Comparison of ENCODE assay signal across 19 mouse cellular contexts in genomic region chr2:128032111-128032510, GRCm38 (mm10).
DNase-seq lines count a peak whose midpoint lies in the region; ATAC-seq and TF ChIP-seq lines count a peak whose summit lies in the region.
"Had no signal": no experiment of that assay in that cellular context is flagged by ENCODE, and none has a peak within 500 bp of the region (broad histone marks: within the 10 kb centered on the region; RNA-seq: fewer than 3 reads in every experiment).

No protein-coding gene starts in this region.

- no peak for TF ChIP-seq CTCF in liver, adult 2 months (IDR thresholded peaks at IDR 0.05; ENCODE audit: low read depth, low read length)
- no peak for TF ChIP-seq CTCF in brain, embryonic 14.5 days (IDR thresholded peaks at IDR 0.05; ENCODE audit: borderline replicate concordance, extremely low read depth, insufficient read depth, insufficient read length)

- H3K9ac ChIP-seq in liver, adult 2 months (ENCODE audit: low read depth, low read length): no peak overlapping the region
- H3K9ac ChIP-seq in liver, embryonic 12.5 days: no peak overlapping the region
- no peak overlapping the region for H3K9ac ChIP-seq in kidney, embryonic 15.5 days
- H3K9ac ChIP-seq: limb, embryonic 13.5 days; midbrain, embryonic 12.5 days; stomach, embryonic 15.5 days had no signal

- H3K9me3 ChIP-seq in liver, embryonic 12.5 days (replicated peaks): no peaks in the 10 kb centered on the region
- no peaks in the 10 kb centered on the region for H3K9me3 ChIP-seq in kidney, embryonic 15.5 days (replicated peaks)
- H3K9me3 ChIP-seq: limb, embryonic 13.5 days; midbrain, embryonic 12.5 days; stomach, embryonic 15.5 days had no signal

- no peak overlapping the region for H3K4me3 ChIP-seq in liver, adult 2 months (ENCODE audit: insufficient read depth, low read depth, low read length)
- H3K4me3 ChIP-seq in liver, embryonic 12.5 days: no peak overlapping the region
- no peak overlapping the region for H3K4me3 ChIP-seq in kidney, embryonic 15.5 days (replicated peaks)
- H3K4me3 ChIP-seq: erythroblast, embryonic 14.5 days; heart, adult 2 months; limb, embryonic 13.5 days; midbrain, embryonic 12.5 days; stomach, embryonic 15.5 days had no signal

- no peaks in the 10 kb centered on the region for H3K27me3 ChIP-seq in liver, adult 2 months (ENCODE audit: control insufficient read depth, insufficient read depth, low read length)
- no peaks in the 10 kb centered on the region for H3K27me3 ChIP-seq in liver, embryonic 12.5 days (replicated peaks)
- H3K27me3 ChIP-seq in kidney, embryonic 15.5 days: no peaks in the 10 kb centered on the region
- H3K27me3 ChIP-seq: limb, embryonic 13.5 days; midbrain, embryonic 12.5 days; stomach, embryonic 15.5 days had no signal

- H3K4me1 ChIP-seq in liver, adult 2 months (ENCODE audit: control insufficient read depth, insufficient read depth, low read length): no peaks in the 10 kb centered on the region
- no peaks in the 10 kb centered on the region for H3K4me1 ChIP-seq in liver, embryonic 12.5 days
- no peaks in the 10 kb centered on the region for H3K4me1 ChIP-seq in kidney, embryonic 15.5 days
- H3K4me1 ChIP-seq: midbrain, embryonic 12.5 days; stomach, embryonic 15.5 days had no signal

- no peak overlapping the region for H3K27ac ChIP-seq in liver, adult 2 months (replicated peaks; ENCODE audit: insufficient read depth, low read depth, low read length)
- no peak overlapping the region for H3K27ac ChIP-seq in liver, embryonic 12.5 days
- no peak overlapping the region for H3K27ac ChIP-seq in kidney, embryonic 15.5 days
- H3K27ac ChIP-seq: heart, adult 2 months; limb, embryonic 13.5 days; midbrain, embryonic 12.5 days; stomach, embryonic 15.5 days had no signal

- no peak overlapping the region for H3K4me2 ChIP-seq in liver, embryonic 12.5 days
- no peak overlapping the region for H3K4me2 ChIP-seq in kidney, embryonic 15.5 days
- H3K4me2 ChIP-seq: limb, embryonic 13.5 days; midbrain, embryonic 12.5 days; stomach, embryonic 15.5 days had no signal

- H3K79me2 ChIP-seq in liver, adult 2 months (ENCODE audit: control insufficient read depth, insufficient read depth, low read length): no peaks in the 10 kb centered on the region

- no peak for TF ChIP-seq POLR2A in liver, adult 2 months (IDR thresholded peaks at IDR 0.05; ENCODE audit: extremely low read depth, insufficient read depth, low read length)
- TF ChIP-seq POLR2A in brain, embryonic 14.5 days (IDR thresholded peaks at IDR 0.05; ENCODE audit: borderline replicate concordance, extremely low read depth, insufficient read depth, insufficient read length, poor library complexity, severe bottlenecking): no peak

- H3K36me3 ChIP-seq in liver, adult 2 months (ENCODE audit: control insufficient read depth, insufficient read depth, low read length): no peaks in the 10 kb centered on the region
- no peaks in the 10 kb centered on the region for H3K36me3 ChIP-seq in liver, embryonic 12.5 days
- no peaks in the 10 kb centered on the region for H3K36me3 ChIP-seq in kidney, embryonic 15.5 days
- H3K36me3 ChIP-seq: limb, embryonic 13.5 days; midbrain, embryonic 12.5 days; stomach, embryonic 15.5 days had no signal

- 26% methylated on average over 4 of the region's 4 CpGs for WGBS in liver, adult 2 months
- 42% methylated on average over 4 of the region's 4 CpGs for WGBS in liver, embryonic 12.5 days (ENCODE audit: insufficient replicate concordance)
- WGBS in kidney, embryonic 15.5 days: 19% methylated on average over 4 of the region's 4 CpGs

- peak; percentile 77 for DNase-seq in liver, adult 2 months (ENCODE audit: extremely low read depth, low read depth, low spot score)
- peak; percentile 25 for DNase-seq in ZHBTc4 (ENCODE audit: low read depth, low spot score)
- DNase-seq in brain, embryonic 14.5 days (ENCODE audit: low read depth): peak; percentile 35
- peak; percentile 30 for DNase-seq in retina, embryonic 14.5 days (ENCODE audit: low spot score)
- no peak for DNase-seq in frontal cortex, adult 2 months (ENCODE audit: extremely low spot score in 1 of 2, low spot score in 1 of 2)
- no peak for DNase-seq in gastrocnemius, adult 8-10 months (ENCODE audit: low spot score in 2 of 2)
- DNase-seq: B cell, adult 2 months; cerebellum, postnatal 10 days; heart, adult 2 months; kidney, postnatal 10 days; lung, postnatal 14 days had no signal

- no peak for ATAC-seq in liver, embryonic 12.5 days
- ATAC-seq in kidney, embryonic 15.5 days (replicated peaks; ENCODE audit: low FRiP score): no peak
- ATAC-seq: forebrain, embryonic 14.5 days; intestine, embryonic 16.5 days had no signal

Comparison
In these comparisons a context has a peak if more than half of its experiments do, and no peak if none do; other contexts are left out.
1. DNase-seq: peak in liver, adult 2 months (single experiment), ZHBTc4 (single experiment), brain, embryonic 14.5 days (single experiment) and retina, embryonic 14.5 days (single experiment); none in frontal cortex, adult 2 months (0 of 2) and gastrocnemius, adult 8-10 months (0 of 2).